Mouse (Mus musculus) stomach, postnatal 0 days (tissue): ENCODE measurements at regions not wholly inside any gene's neighbourhood (a gene's known extent, or its start where the extent isn't known, plus 50 kb on each side); places are given as distances from the start of the nearest gene placed in this dataset. TPM values are rescaled to one million over a fixed set of nuclear protein-coding genes. Genes with fewer than 3 reads are reported as not detected.

Source experiments
- ATAC-seq: fragments of 200-750 bp; cut with Nextera tagmentation; 2 replicates; pipeline ENCODE4 v1.8.0; 2017; ENCODE audit not compliant: low FRiP score, low TSS enrichment
- DNase-seq: peaks from one replicate; pipeline ENCODE4 v3.0.0-alpha.2; 2016; ENCODE audit warnings: low spot score
- H3K27ac ChIP-seq: fragments of 300-500 bp; sonication (generic); replicated peaks from 2 replicates; pipeline ENCODE4 v1.5.1; 2014; ENCODE audit warnings: mild to moderate bottlenecking, control low read depth
- H3K27me3 ChIP-seq: fragments of 300-500 bp; sonication (generic); 2 replicates; pipeline ENCODE4 v1.6.1; 2014; ENCODE audit warnings: low read length; ENCODE audit not compliant: control insufficient read depth, insufficient read depth
- H3K36me3 ChIP-seq: fragments of 300-500 bp; sonication (generic); 2 replicates; pipeline ENCODE4 v1.6.1; 2014; ENCODE audit warnings: low read length, mixed read lengths; ENCODE audit not compliant: control insufficient read depth, insufficient read depth
- H3K4me1 ChIP-seq: fragments of 300-500 bp; sonication (generic); replicated peaks from 2 replicates; pipeline ENCODE4 v1.6.1; 2014; ENCODE audit warnings: antibody characterized with exemption; ENCODE audit not compliant: control insufficient read depth, insufficient read depth
- H3K4me2 ChIP-seq: fragments of 300-500 bp; sonication (generic); replicated peaks from 2 replicates; pipeline ENCODE4 v1.6.1; 2014; ENCODE audit warnings: low read depth, mild to moderate bottlenecking, control low read depth, moderate library complexity
- H3K4me3 ChIP-seq: fragments of 300-500 bp; sonication (generic); 2 replicates; pipeline ENCODE4 v1.5.1; 2014; ENCODE audit warnings: low read depth, low read length, control low read depth
- H3K9ac ChIP-seq: fragments of 300-500 bp; sonication (generic); 2 replicates; pipeline ENCODE4 v1.6.1; 2014; ENCODE audit warnings: mild to moderate bottlenecking, low read length, control low read depth, mixed read lengths
- H3K9me3 ChIP-seq: fragments of 300-500 bp; sonication (generic); 2 replicates; pipeline ENCODE4 v1.6.1; 2016; ENCODE audit warnings: low read length; ENCODE audit not compliant: control insufficient read depth
- CTCF ChIP-seq: IDR thresholded peaks from 2 replicates; pipeline ENCODE4 v1.5.1; 2016; ENCODE audit warnings: antibody characterized with exemption, low read depth, mild to moderate bottlenecking, moderate library complexity
- EP300 ChIP-seq: optimal IDR thresholded peaks from 2 replicates; pipeline ENCODE3; 2016; ENCODE audit warnings: antibody characterized with exemption
- WGBS: fragments of 180-500 bp; shearing (Covaris S2); extraction: QIAGEN DNeasy Blood & Tissue Kit; methylation state at CpG from one replicate; pipeline ENCODE4 v1.1.7; 2014; 5-methylcytosine and 5-hydroxymethylcytosine counted together
- microRNA-seq: library from miRNA; unstranded; fragments of <30 nt; microRNA quantifications from one replicate; pipeline ENCODE4, GENCODE M21; 2016

DNA sequence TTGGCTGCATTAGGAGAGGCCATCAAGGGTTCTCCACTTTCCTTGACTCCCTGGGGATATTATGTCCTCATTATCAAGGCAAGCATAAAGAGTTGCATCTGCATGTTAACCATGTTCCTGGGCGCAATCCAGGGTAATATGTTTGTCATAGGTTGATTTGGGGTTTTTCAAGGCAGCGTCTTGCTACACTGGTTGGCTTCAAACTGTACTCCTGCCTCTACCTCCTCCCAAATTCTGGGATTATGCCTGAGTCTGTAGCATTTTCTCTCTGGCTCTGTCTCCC is 65.1 kb upstream of the Med13l start:
- no peak overlapping the region for H3K4me2 ChIP-seq
- no peaks in the 10 kb centered on the region for H3K27me3 ChIP-seq
- no peak overlapping the region for H3K27ac ChIP-seq
- no peaks in the 10 kb centered on the region for H3K4me1 ChIP-seq
- no peaks in the 10 kb centered on the region for H3K36me3 ChIP-seq
- TF ChIP-seq EP300: no peak
- TF ChIP-seq CTCF: no peak
- 54% methylated on average over 2 of the region's 2 CpGs for WGBS
- H3K9ac ChIP-seq: no peak overlapping the region
- ATAC-seq: no peak
- no peak for DNase-seq
- no peak overlapping the region for H3K4me3 ChIP-seq
- no peaks in the 10 kb centered on the region for H3K9me3 ChIP-seq

DNA sequence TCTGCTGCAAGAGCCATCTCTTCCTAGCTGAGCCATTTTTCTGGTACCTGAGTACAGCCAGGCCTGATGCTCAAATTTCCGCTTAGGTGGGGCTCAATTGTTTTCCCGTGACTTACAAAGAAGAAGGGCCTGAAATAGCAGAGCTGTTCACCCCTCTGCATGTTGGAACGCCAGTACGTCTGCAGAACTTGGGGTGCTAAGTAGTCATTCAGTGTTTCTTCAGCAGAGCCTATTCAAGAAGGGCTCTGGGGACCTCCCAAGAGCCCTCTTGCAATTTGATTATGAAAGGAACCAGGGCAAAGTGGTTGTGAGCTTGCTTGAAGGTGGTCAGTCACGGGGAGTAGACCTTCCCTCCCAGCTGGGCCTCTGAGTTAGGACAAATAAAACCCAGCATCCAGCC is 58.9 kb upstream of the Med13l start:
- WGBS: 83% methylated on average over 5 of the region's 5 CpGs
- H3K9me3 ChIP-seq: no peaks in the 10 kb centered on the region
- H3K4me3 ChIP-seq: no peak overlapping the region
- no peak overlapping the region for H3K9ac ChIP-seq
- no peak overlapping the region for H3K4me2 ChIP-seq
- no peaks in the 10 kb centered on the region for H3K4me1 ChIP-seq
- no peaks in the 10 kb centered on the region for H3K36me3 ChIP-seq
- TF ChIP-seq EP300 (no peak), CTCF (no peak)
- no peak for DNase-seq
- ATAC-seq: no peak
- H3K27me3 ChIP-seq: no peaks in the 10 kb centered on the region
- no peak overlapping the region for H3K27ac ChIP-seq

GRCm38 (mm10) chr5:118502991-118503390 is 57.5 kb upstream of the Med13l start:
- H3K27ac ChIP-seq: no peak overlapping the region
- no peak overlapping the region for H3K4me3 ChIP-seq
- H3K9ac ChIP-seq: peak overlapping the region; percentile 27; the same call in 1 of the 2 replicates
- H3K9me3 ChIP-seq: no peaks in the 10 kb centered on the region
- no peaks in the 10 kb centered on the region for H3K27me3 ChIP-seq
- ATAC-seq (no peak), DNase-seq (no peak)
- no peak overlapping the region for H3K4me2 ChIP-seq
- no peaks in the 10 kb centered on the region for H3K36me3 ChIP-seq
- no peak for TF ChIP-seq CTCF
- WGBS: 40% methylated on average over 15 of the region's 15 CpGs
- no peaks in the 10 kb centered on the region for H3K4me1 ChIP-seq

DNA sequence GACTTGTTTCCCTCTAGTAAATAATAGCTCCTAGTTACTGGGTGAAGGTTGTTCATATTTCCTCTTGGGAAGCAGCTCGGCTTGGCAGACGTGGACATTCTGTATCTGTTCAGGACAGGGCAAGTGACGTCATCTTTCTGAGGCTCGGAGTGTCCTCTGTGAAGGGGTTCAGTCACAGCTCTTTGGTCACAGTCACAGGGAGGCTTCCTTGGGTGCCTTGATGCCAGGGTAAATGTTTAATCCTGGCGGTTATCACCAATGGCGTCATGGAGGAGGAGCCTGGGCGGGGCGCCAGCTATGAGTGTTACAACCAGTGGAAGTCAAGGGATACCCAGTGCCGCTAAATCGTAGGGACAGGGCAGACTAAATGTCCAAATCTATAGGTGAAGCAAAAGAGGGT is 56.3 kb upstream of the Med13l start:
- H3K36me3 ChIP-seq: no peaks in the 10 kb centered on the region
- 74% methylated on average over 10 of the region's 10 CpGs for WGBS
- H3K9ac ChIP-seq: no peak overlapping the region
- no peak overlapping the region for H3K4me3 ChIP-seq
- peak; percentile 77 for ATAC-seq
- H3K4me2 ChIP-seq: no peak overlapping the region
- H3K27ac ChIP-seq: no peak overlapping the region
- TF ChIP-seq EP300 (no peak), CTCF (no peak)
- H3K9me3 ChIP-seq: no peaks in the 10 kb centered on the region
- H3K4me1 ChIP-seq: no peaks in the 10 kb centered on the region
- DNase-seq: peak; percentile 81
- H3K27me3 ChIP-seq: no peaks in the 10 kb centered on the region

DNA sequence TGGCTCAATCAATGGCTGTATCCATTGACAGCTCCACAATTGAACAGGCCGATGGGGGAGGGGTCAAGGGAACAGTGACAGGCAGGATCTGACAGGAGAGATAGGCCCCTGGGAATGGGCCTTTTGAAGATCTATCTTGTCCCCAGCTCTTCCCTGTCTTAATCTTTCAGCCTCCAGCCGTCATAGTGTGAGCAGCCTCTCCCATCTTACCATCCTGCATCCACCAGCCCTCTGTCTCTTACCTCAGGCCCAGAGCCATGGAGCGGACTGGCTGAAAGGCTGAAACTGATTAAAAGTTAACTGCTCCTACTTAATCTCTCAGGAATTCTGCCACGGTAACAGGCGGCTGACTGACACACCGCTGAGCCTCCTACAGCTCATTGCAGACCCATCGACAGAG is 55.6 kb upstream of the Med13l start:
- no peaks in the 10 kb centered on the region for H3K4me1 ChIP-seq
- no peak overlapping the region for H3K4me3 ChIP-seq
- H3K27me3 ChIP-seq: no peaks in the 10 kb centered on the region
- ATAC-seq (no peak), DNase-seq (no peak)
- no peak overlapping the region for H3K27ac ChIP-seq
- WGBS: 36% methylated on average over 7 of the region's 7 CpGs
- no peaks in the 10 kb centered on the region for H3K36me3 ChIP-seq
- no peaks in the 10 kb centered on the region for H3K9me3 ChIP-seq
- H3K9ac ChIP-seq: no peak overlapping the region
- no peak overlapping the region for H3K4me2 ChIP-seq
- TF ChIP-seq CTCF (no peak), EP300 (no peak)

- WGBS: 50% methylated on average over 5 of the region's 5 CpGs
- Histone ChIP-seq H3K4me2 (no peak overlapping the region), H3K4me3 (no peak overlapping the region), H3K9ac (no peak overlapping the region), H3K27me3 (no peaks in the 10 kb centered on the region), H3K27ac (no peak overlapping the region), H3K9me3 (no peaks in the 10 kb centered on the region), H3K4me1 (no peaks in the 10 kb centered on the region; the same call in 1 of the 2 replicates), H3K36me3 (no peaks in the 10 kb centered on the region)
- DNase-seq (no peak), ATAC-seq (no peak)
- TF ChIP-seq CTCF (no peak), EP300 (no peak)
These were observed 50.6 kb upstream of the Med13l start for GRCm38 (mm10) chr5:118509871-118510270.

Small RNA genes in the stretch of these regions (microRNA-seq; reads per million reads assigned to microRNA genes)
- not detected for gene Gm26455
